In the genomic region with DNA sequence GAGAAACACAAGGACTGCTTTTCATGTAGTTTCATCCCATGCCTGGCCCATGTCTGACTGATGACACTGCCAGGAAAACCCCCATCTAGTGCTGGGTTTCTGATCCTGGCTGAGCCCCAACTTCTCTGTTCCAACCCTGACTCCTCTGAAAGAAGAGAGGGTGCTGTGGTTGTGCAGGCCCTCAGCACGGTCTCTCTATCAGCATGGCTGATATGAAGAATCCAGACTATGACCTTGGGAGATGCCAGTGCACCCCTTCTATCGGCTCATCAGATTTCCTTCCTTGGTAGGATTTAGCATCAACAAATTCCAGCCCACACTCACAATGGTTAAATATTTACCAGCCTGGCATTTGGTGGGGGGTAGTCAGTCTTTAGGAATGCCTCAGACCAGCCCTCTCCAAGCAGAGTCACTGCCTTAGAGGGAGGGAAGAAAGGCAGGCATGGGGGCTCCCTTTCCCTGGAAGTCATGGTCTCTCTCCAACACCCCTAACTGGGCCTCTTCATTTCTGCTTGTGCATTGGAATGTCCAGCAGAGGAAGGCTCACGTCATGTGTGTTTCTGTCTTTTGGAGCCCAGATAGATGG, we compare ENCODE assay signal across 17 mouse cellular contexts. TPM values are rescaled to one million over a fixed set of nuclear protein-coding genes. Genes with fewer than 3 reads are reported as not detected.
DNase-seq lines count a peak whose midpoint lies in the region; ATAC-seq lines count a peak whose summit lies in the region.
"Had no signal": no experiment of that assay in that cellular context is flagged by ENCODE, and none has a peak within 500 bp of the region (broad histone marks: within the 10 kb centered on the region; RNA-seq: fewer than 3 reads in every experiment).

No protein-coding gene starts in this region.

- H3K4me2 ChIP-seq in lung, embryonic 15.5 days, result no peak overlapping the region
- no peak overlapping the region for H3K4me2 ChIP-seq in intestine, embryonic 14.5 days (ENCODE audit: low read length)
- no peak overlapping the region for H3K4me2 ChIP-seq in stomach, embryonic 14.5 days (replicated peaks; ENCODE audit: low read depth, low read length)
- H3K4me2 ChIP-seq: liver, embryonic 12.5 days had no signal

- no peak for DNase-seq in lung, postnatal 4 days
- no peak for DNase-seq in intestine, embryonic 14.5 days (ENCODE audit: low spot score)
- DNase-seq in kidney, adult 9 months, result peak; percentile 84
- DNase-seq: cerebellum, adult 18-20 months; forebrain, postnatal 0 days; gastrocnemius, postnatal 25 days; heart, postnatal 36 days; left cerebral cortex, postnatal 4 days; right cerebral cortex, adult 18-20 months had no signal

- H3K27ac ChIP-seq in lung, embryonic 15.5 days, result no peak overlapping the region
- peak overlapping the region; percentile 22; the same call in 1 of the 2 replicates for H3K27ac ChIP-seq in intestine, embryonic 14.5 days (ENCODE audit: low read depth)
- no peak overlapping the region for H3K27ac ChIP-seq in stomach, embryonic 14.5 days (ENCODE audit: low read length)
- H3K27ac ChIP-seq: liver, embryonic 12.5 days had no signal

- ATAC-seq in lung, embryonic 15.5 days (ENCODE audit: borderline replicate concordance, extremely low read depth, low FRiP score, low TSS enrichment), result peak; percentile 56; the same call in 1 of the 2 replicates
- peak; percentile 51; the same call in 1 of the 2 replicates for ATAC-seq in intestine, embryonic 14.5 days (replicated peaks; ENCODE audit: low FRiP score, low TSS enrichment, low read depth)
- peak; percentile 31; the same call in 1 of the 2 replicates for ATAC-seq in stomach, embryonic 14.5 days (ENCODE audit: insufficient number of reproducible peaks, insufficient read depth, low FRiP score, low read depth)
- no peak for ATAC-seq in erythroblast, adult 5-6 weeks (replicated peaks; ENCODE audit: low FRiP score, poor library complexity, severe bottlenecking)
- no peak for ATAC-seq in cerebellum, adult (ENCODE audit: insufficient number of reproducible peaks, low FRiP score, low TSS enrichment)
- ATAC-seq: CD4-positive, CD25-positive, alpha-beta regulatory T cell, adult 4 months; forebrain, postnatal 0 days; liver, embryonic 12.5 days had no signal

- H3K4me1 ChIP-seq in lung, embryonic 15.5 days, result peaks cover 10% of the 10 kb centered on the region; the same call in 1 of the 2 replicates
- H3K4me1 ChIP-seq in intestine, embryonic 14.5 days (replicated peaks; ENCODE audit: control insufficient read depth, insufficient read depth, low read length), result peaks cover 10% of the 10 kb centered on the region
- no peaks in the 10 kb centered on the region for H3K4me1 ChIP-seq in stomach, embryonic 14.5 days (ENCODE audit: control insufficient read depth, insufficient read depth, low read length)

- H3K27me3 ChIP-seq in lung, embryonic 15.5 days, result no peaks in the 10 kb centered on the region
- no peaks in the 10 kb centered on the region for H3K27me3 ChIP-seq in intestine, embryonic 14.5 days (replicated peaks; ENCODE audit: control insufficient read depth, insufficient read depth, low read length)
- no peaks in the 10 kb centered on the region for H3K27me3 ChIP-seq in stomach, embryonic 14.5 days (ENCODE audit: control insufficient read depth, insufficient read depth, low read length)
- H3K27me3 ChIP-seq: liver, embryonic 12.5 days had no signal

- WGBS in lung, embryonic 15.5 days, result 24% methylated on average over 3 of the region's 3 CpGs
- WGBS in intestine, embryonic 14.5 days, result 38% methylated on average over 3 of the region's 3 CpGs
- WGBS in stomach, embryonic 14.5 days, result 34% methylated on average over 3 of the region's 3 CpGs

- H3K4me3 ChIP-seq in lung, embryonic 15.5 days, result no peak overlapping the region
- no peak overlapping the region for H3K4me3 ChIP-seq in intestine, embryonic 14.5 days (ENCODE audit: low read depth, low read length)
- no peak overlapping the region for H3K4me3 ChIP-seq in stomach, embryonic 14.5 days (ENCODE audit: low read depth, low read length)
- H3K4me3 ChIP-seq: liver, embryonic 12.5 days; megakaryocyte, embryonic 14.5 days had no signal

- H3K36me3 ChIP-seq in lung, embryonic 15.5 days, result no peaks in the 10 kb centered on the region
- no peaks in the 10 kb centered on the region for H3K36me3 ChIP-seq in intestine, embryonic 14.5 days (ENCODE audit: control insufficient read depth, insufficient read depth, low read length)
- no peaks in the 10 kb centered on the region for H3K36me3 ChIP-seq in stomach, embryonic 14.5 days (ENCODE audit: control insufficient read depth, insufficient read depth, low read length)
- H3K36me3 ChIP-seq: liver, embryonic 12.5 days had no signal

- H3K9ac ChIP-seq in lung, embryonic 15.5 days, result no peak overlapping the region
- no peak overlapping the region for H3K9ac ChIP-seq in intestine, embryonic 14.5 days (ENCODE audit: low read length)
- H3K9ac ChIP-seq in stomach, embryonic 14.5 days (replicated peaks; ENCODE audit: low read depth, low read length), result no peak overlapping the region
- H3K9ac ChIP-seq: forebrain, postnatal 0 days; liver, embryonic 12.5 days had no signal

- H3K9me3 ChIP-seq in lung, embryonic 15.5 days, result no peaks in the 10 kb centered on the region
- H3K9me3 ChIP-seq in intestine, embryonic 14.5 days (ENCODE audit: control insufficient read depth, low read length), result no peaks in the 10 kb centered on the region
- H3K9me3 ChIP-seq in stomach, embryonic 14.5 days (ENCODE audit: control insufficient read depth, low read depth, low read length), result no peaks in the 10 kb centered on the region
- H3K9me3 ChIP-seq: liver, embryonic 12.5 days; megakaryocyte, embryonic 14.5 days had no signal

RNA-seq across cellular contexts. Expression of a gene that starts 33.2 kb away (rescaled TPM):
- polyA plus RNA-seq in lung, embryonic 15.5 days (2015; fragmentation: Nextera tagmentation; extraction: Ambion mirVana), result 0.79 and 1.0 TPM in 2 replicates
- polyA plus RNA-seq in intestine, embryonic 14.5 days (2014; fragmentation: Nextera tagmentation; extraction: Ambion mirVana), result 2.1 and 2.2 TPM in 2 replicates
- 1.4 and 1.5 TPM in 2 replicates for polyA plus RNA-seq in stomach, embryonic 14.5 days (2014; fragmentation: Nextera tagmentation; extraction: Ambion mirVana)
- total RNA-seq in erythroblast, adult 5-6 weeks (2015; ENCODE audit: low replicate concordance), result 0.19 TPM in 1 of 2 replicates, not detected in the other
- total RNA-seq in erythroblast, adult 5-6 weeks (2017; ENCODE audit: low replicate concordance), result 0.09 TPM in 1 of 2 replicates, not detected in the other
- total RNA-seq: monocyte, adult 5-6 weeks had no signal

Comparison
In these comparisons a context has a peak if more than half of its experiments do, and no peak if none do; other contexts are left out.
1. ATAC-seq: peak in lung, embryonic 15.5 days (single experiment), intestine, embryonic 14.5 days (single experiment) and stomach, embryonic 14.5 days (single experiment); none in erythroblast, adult 5-6 weeks (single experiment) and cerebellum, adult (single experiment).